Mouse (Mus musculus): ENCODE results near the gene Ttc6. TPM values are rescaled to one million over a fixed set of nuclear protein-coding genes. Genes with fewer than 3 reads are reported as not detected.
A peak's percentile ranks its signal among the peaks of the same experiment; 100 is the strongest.

Ttc6 gene
- polyA plus RNA-seq, 1 experiment from 2014 or later: 0.75 TPM

DNA sequence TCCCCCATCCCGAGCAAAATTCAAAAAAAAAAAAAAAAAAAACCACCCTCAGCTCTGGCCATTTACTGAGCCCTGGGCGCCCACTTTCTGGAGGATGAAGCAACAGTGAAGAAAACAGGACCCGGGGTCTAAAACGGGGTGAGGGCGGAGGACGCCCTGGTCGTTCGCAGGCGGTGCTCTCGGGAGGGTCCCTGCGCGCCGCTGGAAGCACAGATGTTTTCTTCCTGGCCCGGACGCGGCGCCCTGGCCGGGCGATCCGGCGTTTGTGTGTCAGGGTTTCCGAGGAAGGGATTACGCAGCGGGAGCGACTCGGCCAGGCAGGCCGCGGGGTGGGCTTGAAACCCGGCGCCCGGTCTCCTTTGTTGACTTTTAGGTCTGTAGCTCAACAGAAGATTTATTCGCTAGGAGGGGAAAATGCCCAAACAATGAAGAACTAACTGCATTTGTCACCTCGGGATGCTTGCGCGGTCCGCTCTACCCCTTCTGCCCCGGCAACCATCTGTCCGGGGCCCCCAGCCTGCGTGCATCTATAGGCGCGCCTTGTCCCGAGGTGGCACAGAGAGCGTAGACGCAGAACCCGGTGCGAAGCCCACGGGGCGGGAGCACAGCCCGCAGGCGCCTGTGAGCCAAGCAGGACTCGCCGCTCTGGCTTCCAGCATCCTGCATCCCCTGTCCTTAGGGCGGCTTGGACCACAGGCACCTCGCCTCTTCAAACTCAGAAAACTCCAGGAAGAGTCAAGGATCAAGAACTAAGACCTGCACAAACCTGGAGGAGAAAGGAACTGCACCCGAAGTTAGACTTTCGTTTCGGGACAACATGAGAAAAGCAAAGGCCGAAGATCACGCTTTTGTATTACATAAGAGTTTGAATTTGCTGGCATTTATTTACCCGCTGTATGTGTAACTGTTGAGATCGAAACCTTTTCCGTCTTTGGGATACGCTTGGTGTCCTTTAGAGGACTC is 25.0 kb upstream of the Ttc6 start:
- ATAC-seq (ENCODE audit: low FRiP score): no peak
- Histone ChIP-seq H3K9ac (replicated peaks) (no peak overlapping the region), H3K36me3 (no peaks in the 10 kb centered on the region), H3K4me3 (replicated peaks) (peak overlapping the region; percentile 3), H3K27ac (replicated peaks) (no peak overlapping the region), H3K4me2 (peak overlapping the region; percentile 43), H3K9me3 (replicated peaks) (no peaks in the 10 kb centered on the region), H3K27me3 (replicated peaks) (peaks cover 87% of the 10 kb centered on the region), H3K4me1 (peaks cover 16% of the 10 kb centered on the region)
- under 1% methylated on average over 63 of the region's 63 CpGs for WGBS

DNA sequence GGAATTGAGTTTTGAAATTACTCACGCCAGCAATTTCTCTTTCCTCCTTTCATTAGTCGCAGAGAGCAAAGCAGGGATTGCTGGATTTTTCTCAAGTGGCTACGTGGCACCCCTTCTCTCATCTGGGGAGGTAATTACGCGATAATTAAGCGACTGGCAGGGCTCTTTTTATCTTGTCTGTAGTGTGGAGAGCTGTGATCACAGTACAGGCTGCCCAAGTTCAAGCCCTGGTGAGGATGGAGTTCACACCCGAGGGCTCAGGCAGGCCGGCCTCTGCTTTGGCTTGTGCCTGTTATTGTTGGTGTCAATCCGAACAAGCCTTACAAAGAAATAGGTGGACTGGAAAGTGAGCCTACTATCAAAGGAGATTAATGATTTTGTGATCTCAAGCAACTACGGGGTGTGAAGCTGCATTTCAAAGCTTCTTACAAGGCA is 24.3 kb upstream of the Ttc6 start:
- no peaks in the 10 kb centered on the region for H3K9me3 ChIP-seq (replicated peaks)
- no peak for ATAC-seq (ENCODE audit: low FRiP score)
- peaks cover 16% of the 10 kb centered on the region for H3K4me1 ChIP-seq
- no peak overlapping the region for H3K27ac ChIP-seq (replicated peaks)
- peak overlapping the region; percentile 3; the same call in 1 of the 2 replicates for H3K4me3 ChIP-seq (replicated peaks)
- no peak overlapping the region for H3K4me2 ChIP-seq
- H3K9ac ChIP-seq (replicated peaks): no peak overlapping the region
- H3K27me3 ChIP-seq (replicated peaks): peaks cover 86% of the 10 kb centered on the region
- WGBS: 2% methylated on average over 10 of the region's 10 CpGs
- no peaks in the 10 kb centered on the region for H3K36me3 ChIP-seq

DNA sequence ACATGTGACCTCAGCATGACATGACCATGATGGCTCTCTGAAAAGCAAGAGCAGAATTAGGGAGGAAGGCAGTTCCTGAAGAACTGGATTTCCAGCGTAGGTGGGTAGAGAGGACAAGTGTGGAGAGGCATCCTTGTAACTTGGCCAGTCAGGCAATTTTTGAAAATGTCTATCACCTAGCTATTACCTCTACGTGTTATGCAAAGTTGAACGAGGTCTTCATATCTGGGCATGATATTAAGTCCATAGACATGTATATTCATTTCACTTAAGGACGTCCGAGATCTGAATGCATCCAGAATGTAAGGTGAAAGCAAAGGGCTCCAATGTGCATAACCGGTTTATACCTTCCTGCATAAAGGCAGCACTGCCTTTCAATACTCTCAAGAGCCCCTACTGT is 22.8 kb upstream of the Ttc6 start:
- Histone ChIP-seq H3K4me2 (no peak overlapping the region), H3K4me3 (replicated peaks) (no peak overlapping the region), H3K36me3 (no peaks in the 10 kb centered on the region), H3K9me3 (replicated peaks) (no peaks in the 10 kb centered on the region), H3K9ac (replicated peaks) (no peak overlapping the region), H3K27me3 (replicated peaks) (peaks cover 85% of the 10 kb centered on the region), H3K27ac (replicated peaks) (no peak overlapping the region), H3K4me1 (peaks cover 26% of the 10 kb centered on the region)
- WGBS: 8% methylated on average over 6 of the region's 6 CpGs
- no peak for ATAC-seq (ENCODE audit: low FRiP score)

DNA sequence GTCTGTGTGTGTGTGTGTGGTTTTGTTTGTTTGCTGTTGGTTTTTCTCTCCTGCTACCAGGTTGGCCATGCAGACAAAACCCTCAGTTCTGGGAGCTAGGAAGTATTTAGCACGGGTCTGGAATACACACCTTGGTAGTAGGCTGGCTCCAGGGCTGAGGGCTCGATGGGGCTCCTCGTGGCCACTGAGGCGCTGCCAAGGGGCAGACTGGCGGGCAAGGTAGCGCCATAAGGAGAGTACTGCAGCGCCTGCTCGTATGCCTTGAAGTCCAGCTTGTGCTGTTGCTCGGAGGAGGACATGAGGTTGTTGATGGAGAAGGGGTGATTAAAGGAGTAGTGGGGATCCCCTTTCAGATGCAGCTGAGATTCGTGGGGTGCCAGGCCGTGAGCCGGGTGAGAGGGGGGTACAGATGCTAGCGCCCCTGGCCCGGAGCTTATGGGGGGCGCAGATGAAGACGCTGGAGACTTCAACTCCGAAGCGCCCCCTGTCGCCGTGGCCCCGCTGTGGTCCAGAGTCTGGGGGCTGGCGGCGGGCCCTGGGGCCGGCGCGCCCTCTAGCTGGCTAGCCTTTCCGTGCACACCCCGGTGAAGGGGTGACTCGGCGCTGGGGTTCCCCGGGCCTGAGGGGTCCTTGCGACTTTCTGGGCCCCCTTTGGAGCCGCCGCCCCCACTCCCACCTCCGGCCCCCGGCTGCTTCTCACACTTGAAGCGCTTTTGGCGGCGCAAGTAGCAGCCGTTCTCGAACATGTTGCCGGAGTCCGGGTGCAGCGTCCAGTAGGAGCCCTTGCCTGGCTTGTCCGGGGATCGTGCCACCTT is 21.8 kb upstream of the Ttc6 start:
- Histone ChIP-seq H3K4me3 (replicated peaks) (peak overlapping the region; percentile 9), H3K4me2 (peak overlapping the region; percentile 7; the same call in 1 of the 2 replicates), H3K9me3 (replicated peaks) (no peaks in the 10 kb centered on the region), H3K27ac (replicated peaks) (no peak overlapping the region), H3K36me3 (no peaks in the 10 kb centered on the region), H3K9ac (replicated peaks) (no peak overlapping the region), H3K4me1 (peaks cover 34% of the 10 kb centered on the region), H3K27me3 (replicated peaks) (peaks cover 85% of the 10 kb centered on the region)
- peak; percentile 16; the same call in 1 of the 2 replicates for ATAC-seq (ENCODE audit: low FRiP score)
- 2% methylated on average over 44 of the region's 46 CpGs for WGBS

DNA sequence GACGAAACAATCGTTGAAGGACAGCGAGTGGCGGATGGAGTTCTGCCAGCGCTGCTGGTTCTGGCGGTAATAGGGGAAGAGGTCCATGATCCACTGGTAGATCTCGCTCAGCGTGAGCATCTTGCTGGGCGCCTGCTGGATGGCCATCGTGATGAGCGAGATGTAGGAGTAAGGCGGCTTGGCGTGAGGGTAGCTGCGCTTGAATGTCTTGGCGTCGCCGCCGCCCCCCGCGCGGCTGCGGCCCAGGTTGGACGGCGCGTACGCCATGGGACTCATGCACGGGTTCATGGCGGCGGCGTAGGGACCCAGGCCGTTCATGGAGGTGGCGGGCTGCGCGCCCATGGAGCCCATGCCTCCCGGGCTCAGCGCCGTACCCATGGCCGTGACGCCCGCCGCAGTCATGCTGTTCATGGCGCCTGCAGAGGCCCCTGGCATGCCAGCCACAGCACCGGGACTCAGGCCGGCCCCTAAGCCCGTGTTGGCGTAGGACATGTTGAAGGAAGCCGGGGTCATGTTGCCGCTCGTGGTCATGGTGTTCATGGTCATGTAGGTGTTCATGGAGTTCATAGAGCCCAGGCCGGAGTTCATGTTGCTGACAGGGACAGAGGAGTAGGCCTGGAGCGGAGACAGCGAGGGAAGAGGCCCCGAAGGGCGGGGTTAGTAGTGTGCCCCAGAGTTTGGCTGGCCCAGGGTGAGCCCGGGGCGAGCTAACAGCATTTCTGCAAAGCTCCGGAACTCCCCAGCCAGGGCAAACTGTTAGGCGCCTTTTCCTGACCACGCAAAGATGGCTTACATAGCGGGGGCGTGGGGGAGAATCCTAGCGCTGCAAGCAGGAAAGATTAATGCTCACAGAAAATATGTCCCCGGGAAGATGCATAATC is 20.9 kb upstream of the Ttc6 start:
- Histone ChIP-seq H3K4me1 (peaks cover 34% of the 10 kb centered on the region), H3K27ac (replicated peaks) (no peak overlapping the region), H3K9me3 (replicated peaks) (no peaks in the 10 kb centered on the region), H3K27me3 (replicated peaks) (peaks cover 88% of the 10 kb centered on the region), H3K4me3 (replicated peaks) (peak overlapping the region; percentile 9), H3K36me3 (no peaks in the 10 kb centered on the region), H3K4me2 (peak overlapping the region; percentile 7; the same call in 1 of the 2 replicates), H3K9ac (replicated peaks) (no peak overlapping the region)
- under 1% methylated on average over 63 of the region's 63 CpGs for WGBS
- ATAC-seq (ENCODE audit: low FRiP score): no peak

DNA sequence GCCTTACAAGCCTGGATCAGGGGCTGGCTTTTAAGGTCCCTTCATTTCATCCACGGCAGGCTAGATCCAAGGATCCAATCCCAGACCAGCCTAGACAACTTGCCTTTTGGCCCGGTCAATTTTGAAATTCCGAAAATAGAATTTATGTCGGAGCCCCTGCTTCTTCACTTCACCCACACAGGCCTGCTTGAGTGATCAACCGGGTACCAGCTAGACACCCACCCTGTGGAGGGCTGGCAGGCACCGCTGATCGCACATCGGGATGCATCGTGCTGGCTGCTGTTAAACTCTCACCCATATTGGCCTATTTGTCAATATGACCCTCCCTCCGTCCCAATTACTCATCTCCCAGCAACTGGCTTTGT is 20.3 kb upstream of the Ttc6 start:
- Histone ChIP-seq H3K4me2 (0 out of 2 replicates have a peak overlapping the region, but pooled peaks have one; percentile 7), H3K27ac (replicated peaks) (no peak overlapping the region), H3K4me1 (peaks cover 33% of the 10 kb centered on the region), H3K27me3 (replicated peaks) (peaks cover 90% of the 10 kb centered on the region), H3K4me3 (replicated peaks) (no peak overlapping the region), H3K9ac (replicated peaks) (no peak overlapping the region), H3K9me3 (replicated peaks) (no peaks in the 10 kb centered on the region), H3K36me3 (no peaks in the 10 kb centered on the region)
- WGBS: 2% methylated on average over 10 of the region's 10 CpGs
- no peak for ATAC-seq (ENCODE audit: low FRiP score)

DNA sequence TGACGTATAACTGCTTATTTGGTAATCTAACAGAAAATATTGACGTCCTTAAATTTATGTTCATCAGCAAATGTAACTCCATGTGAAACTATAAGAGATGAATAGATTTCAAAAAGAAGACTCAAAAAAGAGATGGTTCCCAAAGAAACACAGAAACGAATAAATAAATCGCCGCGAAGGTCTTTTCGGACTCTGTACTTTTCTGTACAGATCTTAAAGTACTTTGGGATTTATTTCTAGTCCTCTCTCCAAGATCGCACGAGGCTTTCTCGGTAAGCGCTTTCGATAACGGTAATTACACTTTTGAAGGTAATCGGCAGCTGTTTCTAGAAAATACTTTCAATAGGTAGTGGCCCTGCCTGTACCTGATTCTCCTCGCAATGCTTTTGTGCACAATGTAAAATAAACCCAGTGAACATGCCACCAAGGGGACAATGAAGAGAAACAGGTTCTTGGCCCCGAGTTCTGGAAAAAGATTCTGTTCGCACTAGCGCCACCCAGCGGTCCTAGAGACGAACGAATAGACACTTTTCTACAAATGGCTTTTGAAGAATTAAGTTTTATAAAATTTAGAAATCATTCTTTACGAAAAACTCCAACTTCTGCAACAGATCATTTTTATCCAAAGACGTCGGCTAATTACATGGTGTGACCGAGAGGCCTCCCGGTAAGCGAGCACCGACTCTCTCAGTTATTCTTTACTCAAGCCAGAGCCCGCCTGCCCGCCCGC is 19.1 kb upstream of the Ttc6 start:
- under 1% methylated on average over 31 of the region's 31 CpGs for WGBS
- no peaks in the 10 kb centered on the region for H3K36me3 ChIP-seq
- H3K4me2 ChIP-seq: peak overlapping the region; percentile 79
- peak overlapping the region; percentile 38 for H3K4me3 ChIP-seq (replicated peaks)
- peaks cover 90% of the 10 kb centered on the region for H3K27me3 ChIP-seq (replicated peaks)
- no peak overlapping the region for H3K9ac ChIP-seq (replicated peaks)
- ATAC-seq (ENCODE audit: low FRiP score): no peak
- H3K4me1 ChIP-seq: peaks cover 28% of the 10 kb centered on the region
- no peaks in the 10 kb centered on the region for H3K9me3 ChIP-seq (replicated peaks)
- H3K27ac ChIP-seq (replicated peaks): no peak overlapping the region

DNA sequence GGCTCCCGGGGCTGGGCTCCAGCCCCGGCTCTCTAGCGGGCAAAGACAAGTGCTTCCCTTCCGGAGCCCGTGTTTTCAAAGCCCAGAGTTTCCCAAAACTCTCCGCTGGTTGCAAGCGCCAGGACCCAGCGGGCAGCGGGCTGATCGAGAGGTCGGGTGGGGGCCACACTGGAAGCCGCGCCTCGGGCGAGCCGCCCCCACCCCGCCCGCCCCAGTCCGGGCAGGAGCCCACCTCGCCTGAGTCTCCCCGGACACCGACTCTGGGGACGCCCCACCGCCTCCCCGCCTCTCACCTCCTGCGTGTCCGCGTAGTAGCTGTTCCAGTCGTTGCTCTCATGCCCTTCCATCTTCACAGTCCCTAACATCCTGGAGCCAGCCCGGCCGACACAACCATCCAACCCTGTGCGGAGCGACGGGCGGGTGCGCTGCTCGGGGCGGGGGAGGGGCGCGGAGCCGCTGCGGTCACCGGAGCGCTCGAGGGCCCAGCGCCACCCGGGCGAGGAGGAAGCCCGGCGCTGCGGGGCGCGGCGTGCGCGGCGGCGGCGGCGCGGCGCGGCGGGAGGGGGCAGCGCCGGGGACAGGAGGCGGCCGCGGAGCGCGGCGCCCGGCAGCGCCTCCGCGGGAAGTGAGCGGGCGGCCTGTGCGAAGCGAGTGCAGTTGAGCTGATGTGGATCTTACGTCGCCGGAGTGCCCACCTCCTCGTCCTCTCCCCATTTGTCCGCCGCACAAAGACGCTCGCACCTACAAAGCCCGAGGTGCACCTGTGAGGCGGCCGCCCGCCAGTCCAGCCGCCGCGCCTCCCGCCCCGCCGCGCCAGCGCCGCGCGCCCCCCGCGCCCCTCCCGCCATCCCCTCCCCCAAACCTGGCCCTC is 18.3 kb upstream of the Ttc6 start:
- Histone ChIP-seq H3K36me3 (no peaks in the 10 kb centered on the region), H3K27me3 (replicated peaks) (peaks cover 95% of the 10 kb centered on the region), H3K9me3 (replicated peaks) (no peaks in the 10 kb centered on the region), H3K27ac (replicated peaks) (no peak overlapping the region), H3K4me3 (replicated peaks) (peak overlapping the region; percentile 38), H3K4me1 (peaks cover 28% of the 10 kb centered on the region), H3K4me2 (peak overlapping the region; percentile 79), H3K9ac (replicated peaks) (no peak overlapping the region)
- WGBS: under 1% methylated on average over 92 of the region's 106 CpGs
- 0 out of 2 replicates have a peak, but pooled peaks have one; percentile 30 for ATAC-seq (ENCODE audit: low FRiP score)

DNA sequence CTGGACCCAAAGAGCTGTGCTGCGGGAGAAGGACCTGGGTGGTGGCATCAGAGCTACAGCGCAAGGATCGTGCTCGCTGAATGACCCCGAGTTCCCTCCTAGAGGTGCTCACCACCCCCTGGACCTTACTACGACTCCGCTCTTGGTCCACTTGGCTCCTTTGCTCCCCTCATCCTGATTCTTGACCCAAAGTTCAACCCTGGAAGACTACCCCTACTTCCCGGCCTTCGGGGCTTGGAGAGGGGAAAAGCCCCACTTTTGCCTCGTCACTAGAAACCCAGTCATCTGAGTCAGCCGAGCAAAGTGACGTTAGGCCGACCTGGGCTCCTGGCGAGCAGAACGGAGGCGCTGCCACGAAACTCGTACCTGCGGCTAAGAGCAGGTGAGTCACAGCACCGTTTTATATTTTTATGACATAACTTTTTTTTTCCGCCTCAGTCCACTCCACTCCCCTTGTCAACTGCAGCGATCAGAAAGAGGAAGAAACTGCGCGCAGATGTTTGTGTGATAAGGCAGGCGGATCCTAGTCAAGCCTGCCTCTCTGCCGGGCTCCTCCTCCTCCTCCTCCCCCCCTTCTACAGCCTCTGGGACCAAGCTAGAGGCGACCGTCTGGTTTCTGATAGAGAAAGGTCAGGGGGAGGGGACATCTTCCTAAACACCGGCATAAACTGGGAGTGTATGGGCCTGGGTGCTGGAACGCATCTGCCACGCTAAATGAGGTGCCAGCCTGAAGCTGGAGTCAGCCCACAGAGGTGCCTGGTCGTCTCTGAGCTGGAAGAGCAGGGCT is 17.3 kb upstream of the Ttc6 start, which contains the start of gene Foxa1:
Gene Foxa1 (minus strand): TSS at position 502 of the 787 bp plus-strand sequence.
- 1% methylated on average over 32 of the region's 32 CpGs for WGBS
- no peaks in the 10 kb centered on the region for H3K36me3 ChIP-seq
- no peak; the same call in 1 of the 2 replicates for ATAC-seq (ENCODE audit: low FRiP score)

More for the DNA sequence above, 17.3 kb upstream of the Ttc6 start, which contains the start of gene Foxa1:
- Histone ChIP-seq H3K27ac (replicated peaks) (no peak within 1 kb of the TSS), H3K4me1 (peaks cover 28% of the 10 kb centered on the region), H3K9me3 (replicated peaks) (no peaks in the 10 kb centered on the region), H3K4me3 (replicated peaks) (peak within 1 kb of the TSS; percentile 38), H3K27me3 (replicated peaks) (peaks cover 96% of the 10 kb centered on the region), H3K9ac (replicated peaks) (no peak within 1 kb of the TSS), H3K4me2 (peak within 1 kb of the TSS; percentile 79)
